Mouse (Mus musculus) left cerebral cortex, postnatal 14 days (tissue): ENCODE results near the gene Gm29735. TPM values are rescaled to one million over a fixed set of nuclear protein-coding genes. Genes with fewer than 3 reads are reported as not detected.
A peak's percentile ranks its signal among the peaks of the same experiment; 100 is the strongest.
"Not testable (repeated sequence)": the region's sequence is repeated elsewhere in the genome, so short reads cannot be mapped to it uniquely, and the experiment has no call there.

ENCODE experiments used
- DNase-seq, 2 experiments: peaks; one replicate each; pipeline ENCODE4 v3.0.0; 2021 to 2022; ENCODE audit warnings: low spot score in 2 of 2, mixed read lengths in 1 of 2
- intact Hi-C: fragments of 180-260 bp; cut with DNase I; formaldehyde crosslinking; loops from one replicate; pipeline ENCODE4 v1.15.1; 2025
- long read RNA-seq, 2 experiments: library from polyadenylated mRNA; stranded (forward); transcript quantifications; one replicate each; pipeline ENCODE4 v2.0.0; 2021
- total RNA-seq, 2 experiments: library from RNA; stranded (reverse); gene quantifications; 2 replicates each; pipeline ENCODE4 v1.2.3; 2021

The Gm29735 gene
- not detected for total RNA-seq
- long read RNA-seq, experiment 1, result 0 reads
- long read RNA-seq, experiment 2, result 0 reads

- DNase-seq, intact Hi-C loops: not testable (repeated sequence)
These were observed at the start of gene Gm29735 for GRCm38 (mm10) chr7:142157013-142157412. Gm29735 (minus strand) TSS chr7:142157113.

- no peak for DNase-seq
- intact Hi-C loops, result no loop called here
These were observed 48.6 kb upstream of the Gm29735 start for GRCm38 (mm10) chr7:142205488-142205887.

- intact Hi-C loops, result no loop called here
- no peak for DNase-seq
These were observed 44.2 kb upstream of the Gm29735 start, which contains the start of gene Krtap5-3 for GRCm38 (mm10) chr7:142201064-142201463. Krtap5-3 (plus strand) TSS chr7:142201364.

GRCm38 (mm10) chr7:142198748-142199147, 41.8 kb upstream of the Gm29735 start:
- intact Hi-C loops, result no loop called here
- no peak for DNase-seq

GRCm38 (mm10) chr7:142190289-142190688, 33.4 kb upstream of the Gm29735 start, which contains the start of gene Gm10153:
Gm10153 (minus strand) TSS chr7:142190389.
- intact Hi-C loops, result no loop called here
- no peak for DNase-seq

GRCm38 (mm10) chr7:142188156-142188555, 31.2 kb upstream of the Gm29735 start:
- DNase-seq, result no peak
- intact Hi-C loops, result no loop called here

GRCm38 (mm10) chr7:142181021-142181420, 24.1 kb upstream of the Gm29735 start:
- intact Hi-C loops, result no loop called here
- DNase-seq, result no peak

GRCm38 (mm10) chr7:142178685-142179084, 21.8 kb upstream of the Gm29735 start:
- peak in 1 of 2 experiments; percentile 33 for DNase-seq

GRCm38 (mm10) chr7:142175905-142176304, 19.0 kb upstream of the Gm29735 start, which contains the start of gene Krtap5-2:
Krtap5-2 (minus strand) TSS chr7:142176005.
- intact Hi-C loops, DNase-seq: not testable (repeated sequence)

More at GRCm38 (mm10) chr7:142178685-142179084, 21.8 kb upstream of the Gm29735 start:
- intact Hi-C loops, result no loop called here

GRCm38 (mm10) chr7:142169836-142170235, 12.9 kb upstream of the Gm29735 start:
- peak; percentile 15 to 21 for DNase-seq
- intact Hi-C loops, result no loop called here

- intact Hi-C loops, DNase-seq: not testable (repeated sequence)
These were observed 8.7 kb upstream of the Gm29735 start, which contains the start of gene Gm4553 for GRCm38 (mm10) chr7:142165639-142166038. Gm4553 (minus strand) TSS chr7:142165739.

- no peak for DNase-seq
- intact Hi-C loops, result no loop called here
These were observed 2.5 kb upstream of the Gm29735 start for GRCm38 (mm10) chr7:142159366-142159765.

- DNase-seq, result no peak
- intact Hi-C loops, result no loop called here
These were observed 1.6 kb downstream of the Gm29735 start for GRCm38 (mm10) chr7:142155308-142155707.

- DNase-seq, result no peak
- intact Hi-C loops, result no loop called here
These were observed 4.7 kb downstream of the Gm29735 start for GRCm38 (mm10) chr7:142152191-142152590.

GRCm38 (mm10) chr7:142148633-142149032, 8.3 kb downstream of the Gm29735 start:
- DNase-seq, result no peak
- intact Hi-C loops, result loop anchor here (10.0 kb wide), 1 partner anchor 96 kb away; the partner anchor contains the start of gene Gm40460

GRCm38 (mm10) chr7:142146033-142146432, 10.9 kb downstream of the Gm29735 start:
- peak; percentile 14 to 44 for DNase-seq
- intact Hi-C loops, result loop anchor here (10.0 kb wide), 1 partner anchor 99 kb away; the partner anchor contains the start of gene Gm40460

- DNase-seq, result peak in 1 of 2 experiments; percentile 14
- intact Hi-C loops, result loop anchor here (10.0 kb wide), 1 partner anchor 99 kb away; the partner anchor contains the start of gene Gm40460
These were observed 11.4 kb downstream of the Gm29735 start for GRCm38 (mm10) chr7:142145413-142145940.

- intact Hi-C loops, result loop anchor here (10.0 kb wide), 1 partner anchor 100 kb away; the partner anchor contains the start of gene Gm40460
- DNase-seq, result no peak
These were observed 12.4 kb downstream of the Gm29735 start, which contains the start of gene Gm45337 for GRCm38 (mm10) chr7:142144507-142144906. Gm45337 (minus strand) TSS chr7:142144607.

GRCm38 (mm10) chr7:142143506-142144010, 13.4 kb downstream of the Gm29735 start:
- intact Hi-C loops, result loop anchor here (10.0 kb wide), 1 partner anchor 101 kb away; the partner anchor contains the start of gene Gm40460
- not testable (repeated sequence) for DNase-seq

GRCm38 (mm10) chr7:142140696-142141095, 16.2 kb downstream of the Gm29735 start:
- no peak for DNase-seq
- intact Hi-C loops, result loop anchor here (10.0 kb wide), 1 partner anchor 104 kb away; the partner anchor contains the start of gene Gm40460
